Mouse (Mus musculus) G1E (cell line): ENCODE measurements around the gene Derl2.

Experiments used
- CTCF ChIP-seq: IDR thresholded peaks from 2 replicates; pipeline ENCODE4 v1.5.1; 2012; ENCODE audit warnings: low read depth, low read length, inconsistent platforms, mixed read lengths
- GATA1 ChIP-seq: IDR thresholded peaks from 2 replicates; pipeline ENCODE4 v1.6.1; 2012; ENCODE audit warnings: borderline replicate concordance, low read length, inconsistent platforms, mixed read lengths
- TAL1 ChIP-seq: conservative IDR thresholded peaks from 2 replicates; pipeline ENCODE4 v1.6.1; 2012; ENCODE audit warnings: low read depth, low read length, inconsistent platforms, mixed read lengths

DNA sequence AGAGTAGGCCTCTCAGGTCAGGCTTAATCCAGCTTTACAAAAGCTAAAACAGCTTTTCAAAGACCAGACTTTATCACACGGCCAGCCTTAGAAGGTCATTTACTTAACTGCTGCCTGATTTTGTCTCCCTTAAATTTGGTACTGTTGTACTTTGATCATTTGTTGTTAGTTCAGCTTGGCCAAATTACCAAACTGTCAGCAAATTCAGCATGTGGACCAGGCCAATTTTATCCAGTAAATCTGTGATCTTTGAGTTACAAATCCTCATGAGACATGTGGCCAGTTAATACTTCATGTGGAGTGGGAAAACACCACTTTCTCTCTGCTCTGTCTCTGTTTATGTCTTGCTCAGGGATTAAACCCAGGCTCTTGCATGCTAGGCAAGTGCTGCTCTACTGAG lies 47.1 kb downstream of the Derl2 start:
- TF ChIP-seq GATA1 (no peak), CTCF (no peak), TAL1 (no peak)
